ENCODE assay signal across 19 mouse cellular contexts in genomic region chr5:107765946-107766345, GRCm38 (mm10). TPM values are rescaled to one million over a fixed set of nuclear protein-coding genes. Genes with fewer than 3 reads are reported as not detected.
A peak's percentile ranks its signal among the peaks of the same experiment; 100 is the strongest.
DNase-seq lines count a peak whose midpoint lies in the region; ATAC-seq and TF ChIP-seq lines count a peak whose summit lies in the region.
"Had no signal": no experiment of that assay in that cellular context is flagged by ENCODE, and none has a peak within 500 bp of the region (broad histone marks: within the 10 kb centered on the region; RNA-seq: fewer than 3 reads in every experiment).

No protein-coding gene starts in this region.

- H3K4me3 ChIP-seq in forebrain, postnatal 0 days (ENCODE audit: low read depth, low read length): no peak overlapping the region
- H3K4me3 ChIP-seq: embryonic facial prominence, embryonic 10.5 days; embryonic facial prominence, embryonic 12.5 days; forebrain, embryonic 13.5 days; forebrain, embryonic 15.5 days had no signal

- WGBS in forebrain, postnatal 0 days: 97% methylated on average over 4 of the region's 4 CpGs

- no peaks in the 10 kb centered on the region for H3K4me1 ChIP-seq in forebrain, postnatal 0 days (ENCODE audit: insufficient read depth)
- H3K4me1 ChIP-seq: embryonic facial prominence, embryonic 10.5 days; embryonic facial prominence, embryonic 12.5 days; forebrain, embryonic 13.5 days; forebrain, embryonic 15.5 days had no signal

- TF ChIP-seq CTCF in forebrain, postnatal 0 days (IDR thresholded peaks at IDR 0.05; ENCODE audit: low read depth): no peak

- no peaks in the 10 kb centered on the region for H3K27me3 ChIP-seq in forebrain, postnatal 0 days (ENCODE audit: insufficient read depth, low read length)
- H3K27me3 ChIP-seq: embryonic facial prominence, embryonic 12.5 days; forebrain, embryonic 13.5 days; forebrain, embryonic 15.5 days had no signal

- no peaks in the 10 kb centered on the region for H3K9me3 ChIP-seq in forebrain, postnatal 0 days (ENCODE audit: low read length)
- H3K9me3 ChIP-seq: forebrain, embryonic 15.5 days had no signal

- H3K27ac ChIP-seq in forebrain, postnatal 0 days (ENCODE audit: low read depth, low read length): no peak overlapping the region
- H3K27ac ChIP-seq: embryonic facial prominence, embryonic 10.5 days; embryonic facial prominence, embryonic 12.5 days; forebrain, embryonic 13.5 days; forebrain, embryonic 15.5 days had no signal

- no peak for ATAC-seq in forebrain, postnatal 0 days
- ATAC-seq: forebrain, embryonic 13.5 days; forebrain, embryonic 15.5 days had no signal

- no peaks in the 10 kb centered on the region; the same call in 1 of the 2 replicates for H3K36me3 ChIP-seq in forebrain, postnatal 0 days (ENCODE audit: insufficient read depth)
- H3K36me3 ChIP-seq: forebrain, embryonic 15.5 days had no signal

- no peak overlapping the region for H3K4me2 ChIP-seq in forebrain, postnatal 0 days (ENCODE audit: low read depth)
- H3K4me2 ChIP-seq: embryonic facial prominence, embryonic 12.5 days; forebrain, embryonic 13.5 days; forebrain, embryonic 15.5 days had no signal

- H3K9ac ChIP-seq in forebrain, postnatal 0 days: no peak overlapping the region
- H3K9ac ChIP-seq: embryonic facial prominence, embryonic 12.5 days; forebrain, embryonic 13.5 days; forebrain, embryonic 15.5 days had no signal

- DNase-seq in retina, adult 2 months (ENCODE audit: low read depth, low spot score): peak; percentile 64
- DNase-seq in retina, embryonic 14.5 days (ENCODE audit: low spot score): peak; percentile 2
- peak; percentile 54 for DNase-seq in retina, postnatal 7 days (ENCODE audit: low read depth, low spot score)
- DNase-seq in forebrain, postnatal 0 days: no peak
- DNase-seq in embryo, embryonic 10.5 days (ENCODE audit: low spot score): no peak
- DNase-seq: adrenal gland, adult 2 months; adrenal gland, postnatal 10 days; adrenal gland, postnatal 25 days; cerebellum, adult 11 months; cerebellum, adult 18-20 months; cerebellum, adult 8-10 months; cerebellum, adult 9-11 months; cerebellum, postnatal 14 days; cerebellum, postnatal 36 days had no signal

RNA-seq across cellular contexts. Expression of gene Gfi1, which starts 40.1 kb away (rescaled TPM):
- not detected in 2 replicates for total RNA-seq in forebrain, postnatal 0 days (2014; rRNA removed)
- polyA plus RNA-seq in forebrain, postnatal 0 days (2015; fragmentation: Nextera tagmentation; extraction: Ambion mirVana): not detected in 2 replicates
- total RNA-seq: adrenal gland, postnatal 25 days; MEL had no signal
- polyA plus RNA-seq: embryonic facial prominence, embryonic 10.5 days; forebrain, embryonic 13.5 days; forebrain, embryonic 15.5 days had no signal

Comparison
In these comparisons a context has a peak if more than half of its experiments do, and no peak if none do; other contexts are left out.
1. DNase-seq: peak in retina, adult 2 months (single experiment), retina, embryonic 14.5 days (single experiment) and retina, postnatal 7 days (single experiment); none in forebrain, postnatal 0 days (single experiment) and embryo, embryonic 10.5 days (single experiment).